Mouse (Mus musculus) gastrocnemius, postnatal 14 days (tissue): Measurements from ENCODE around the gene Zfp652. TPM values are rescaled to one million over a fixed set of nuclear protein-coding genes. Genes with fewer than 3 reads are reported as not detected.
"Not testable (repeated sequence)": the region's sequence is repeated elsewhere in the genome, so short reads cannot be mapped to it uniquely, and the experiment has no call there.

ENCODE experiments used
- DNase-seq: peaks from one replicate; pipeline ENCODE4 v3.0.0; 2021; ENCODE audit warnings: mixed read lengths
- intact Hi-C: fragments of 180-260 bp; cut with DNase I; formaldehyde crosslinking; loops from one replicate; pipeline ENCODE4 v1.15.1; 2025; ENCODE audit warnings: low total_unique reads
- total RNA-seq, 2 experiments: library from RNA; stranded (reverse); gene quantifications; 2 replicates each; pipeline ENCODE4 v1.2.3; 2021

Zfp652 gene
- total RNA-seq, 2 experiments from 2014 or later = 42.0 to 43.1 TPM

- DNase-seq = no peak
- intact Hi-C loops = loop anchor here (5.0 kb wide), 1 partner anchor 216 kb away; no protein-coding TSS in a partner anchor
Measured at GRCm38 (mm10) chr11:95875804-95876203, 163.3 kb downstream of the Zfp652 start.

GRCm38 (mm10) chr11:95876296-95876695 lies 163.8 kb downstream of the Zfp652 start:
- DNase-seq = peak; percentile 52

DNA sequence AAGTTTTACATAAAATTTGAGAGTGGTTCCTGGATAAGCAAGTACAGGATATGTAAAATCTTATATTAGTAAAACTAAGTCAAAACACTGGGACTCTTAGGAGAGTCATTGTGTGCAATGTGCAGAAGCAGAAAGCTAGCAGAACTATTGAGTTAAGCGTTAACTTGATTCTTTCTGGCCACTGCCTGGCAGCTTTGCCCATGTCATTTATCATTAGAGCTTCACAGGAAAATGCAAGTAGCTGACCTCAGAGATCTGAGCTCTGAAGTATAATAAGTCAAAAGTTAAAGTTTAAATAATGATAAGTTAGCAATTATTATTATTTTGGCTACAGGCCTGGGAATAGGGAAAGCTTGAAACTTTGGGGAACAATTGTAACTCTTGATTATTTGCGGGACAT lies 167.4 kb downstream of the Zfp652 start:
- DNase-seq = not testable (repeated sequence)
- intact Hi-C loops = loop anchor here (5.0 kb wide), 1 partner anchor 212 kb away; no protein-coding TSS in a partner anchor

More at GRCm38 (mm10) chr11:95876296-95876695, 163.8 kb downstream of the Zfp652 start:
- intact Hi-C loops = loop anchor here (5.0 kb wide), 1 partner anchor 216 kb away; no protein-coding TSS in a partner anchor

Other genes starting within 250 kb of the Zfp652 start
- 1 to 10 TPM in 1 of 2 experiments, under 1 TPM in 1; 0.70 to 1.2 TPM for gene Nxph3, start 198.1 kb upstream of the Zfp652 start, total RNA-seq
- 1 to 10 TPM; 1.5 to 4.3 TPM for gene Ngfr, start 124.9 kb upstream of the Zfp652 start, total RNA-seq
- gene Phb, start 45.7 kb upstream of the Zfp652 start, total RNA-seq = 100 to 1,000 TPM; 149 to 153 TPM
- gene B130006D01Rik, start 10.9 kb downstream of the Zfp652 start, total RNA-seq = under 1 TPM; 0.24 to 0.25 TPM
- 100 to 1,000 TPM; 148 to 155 TPM for gene Phospho1, start 111.8 kb downstream of the Zfp652 start, total RNA-seq
- gene Gngt2, start 124.5 kb downstream of the Zfp652 start, total RNA-seq = 1 to 10 TPM; 7.1 to 8.1 TPM
- gene Abi3, start 129.8 kb downstream of the Zfp652 start, total RNA-seq = 1 to 10 TPM; 3.3 to 4.9 TPM
- not detected for gene B4galnt2, start 202.2 kb downstream of the Zfp652 start, total RNA-seq